Mouse (Mus musculus): ENCODE data around the gene Ccp110.

GRCm38 (mm10) chr7:118676826-118677225 lies 35.5 kb upstream of the Ccp110 start:
- TF ChIP-seq POLR2A (IDR thresholded peaks at IDR 0.05; ENCODE audit: control insufficient read depth, low read depth, low read length) (no peak), CTCF (IDR thresholded peaks at IDR 0.05; ENCODE audit: control insufficient read depth, insufficient read depth, insufficient replicate concordance, low read depth, low read length) (no peak)

Measured in testis, adult 2 months (tissue).